Comparison of ENCODE assay signal across 23 mouse cellular contexts in genomic region chr11:31355737-31356136, GRCm38 (mm10). TPM values are rescaled to one million over a fixed set of nuclear protein-coding genes. Genes with fewer than 3 reads are reported as not detected.
A peak's percentile ranks its signal among the peaks of the same experiment; 100 is the strongest.
DNase-seq lines count a peak whose midpoint lies in the region; ATAC-seq lines count a peak whose summit lies in the region.
"Had no signal": no experiment of that assay in that cellular context is flagged by ENCODE, and none has a peak within 500 bp of the region (broad histone marks: within the 10 kb centered on the region; RNA-seq: fewer than 3 reads in every experiment).

No protein-coding gene starts in this region.

- no peaks in the 10 kb centered on the region for H3K36me3 ChIP-seq in liver, embryonic 11.5 days (ENCODE audit: control insufficient read depth, insufficient read depth, low read length)
- no peaks in the 10 kb centered on the region for H3K36me3 ChIP-seq in liver, embryonic 13.5 days
- H3K36me3 ChIP-seq: embryonic facial prominence, embryonic 15.5 days; hindbrain, embryonic 10.5 days had no signal

- H3K27me3 ChIP-seq in liver, embryonic 11.5 days (replicated peaks; ENCODE audit: control insufficient read depth, insufficient read depth, low read length): no peaks in the 10 kb centered on the region
- H3K27me3 ChIP-seq in liver, embryonic 13.5 days: no peaks in the 10 kb centered on the region
- H3K27me3 ChIP-seq: embryonic facial prominence, embryonic 15.5 days had no signal

- 0 out of 2 replicates have a peak, but pooled peaks cover 5% of the 10 kb centered on the region for H3K4me1 ChIP-seq in liver, embryonic 11.5 days (replicated peaks; ENCODE audit: control insufficient read depth, insufficient read depth, low read length)
- H3K4me1 ChIP-seq in liver, embryonic 13.5 days (replicated peaks): 0 out of 2 replicates have a peak, but pooled peaks cover 6% of the 10 kb centered on the region
- H3K4me1 ChIP-seq: embryonic facial prominence, embryonic 15.5 days; forebrain, embryonic 10.5 days; hindbrain, embryonic 10.5 days had no signal

- 44% methylated on average over 1 of the region's 1 CpGs for WGBS in liver, embryonic 11.5 days
- 19% methylated on average over 1 of the region's 1 CpGs for WGBS in liver, embryonic 13.5 days (ENCODE audit: insufficient replicate concordance)

- no peak for DNase-seq in liver, embryonic 11.5 days (ENCODE audit: low spot score)
- no peak for DNase-seq in liver
- peak; percentile 94 for DNase-seq in MEL-GATA-1-ER (ENCODE audit: extremely low read depth, low read depth)
- DNase-seq in liver, embryonic 13.5 days: no peak
- no peak for DNase-seq in kidney, adult 8-10 months
- DNase-seq in ovary, postnatal 36 days (ENCODE audit: low spot score): no peak
- DNase-seq: adrenal gland, adult 8-10 months; adrenal gland, postnatal 36 days; B cell, adult 2 months; cerebellum, adult 2 months; cerebellum, postnatal 10 days; embryo, embryonic 11 days; gastrocnemius, adult 2 months; gastrocnemius, postnatal 25 days; heart, postnatal 14 days had no signal

- no peaks in the 10 kb centered on the region for H3K9me3 ChIP-seq in liver, embryonic 11.5 days (ENCODE audit: control insufficient read depth, low read length)
- no peaks in the 10 kb centered on the region for H3K9me3 ChIP-seq in liver, embryonic 13.5 days (replicated peaks)
- H3K9me3 ChIP-seq: embryonic facial prominence, embryonic 15.5 days; forebrain, embryonic 10.5 days; hindbrain, embryonic 10.5 days had no signal

- H3K9ac ChIP-seq in liver, embryonic 11.5 days (ENCODE audit: low read depth, low read length): no peak overlapping the region
- H3K9ac ChIP-seq in liver, embryonic 13.5 days: no peak overlapping the region
- H3K9ac ChIP-seq: embryonic facial prominence, embryonic 15.5 days; hindbrain, embryonic 14.5 days had no signal

- no peak overlapping the region for H3K4me3 ChIP-seq in liver, embryonic 11.5 days (ENCODE audit: low read depth, low read length)
- H3K4me3 ChIP-seq in liver, embryonic 13.5 days (replicated peaks): no peak overlapping the region
- H3K4me3 ChIP-seq: embryonic facial prominence, embryonic 15.5 days; erythroblast, embryonic 14.5 days; forebrain, embryonic 10.5 days; gastrocnemius, adult 2 months; hindbrain, embryonic 10.5 days had no signal

- no peak overlapping the region for H3K4me2 ChIP-seq in liver, embryonic 11.5 days
- no peak overlapping the region for H3K4me2 ChIP-seq in liver, embryonic 13.5 days
- H3K4me2 ChIP-seq: embryonic facial prominence, embryonic 15.5 days; hindbrain, embryonic 14.5 days had no signal

- peak; percentile 70 for ATAC-seq in liver, embryonic 11.5 days (replicated peaks; ENCODE audit: low FRiP score)
- ATAC-seq in liver, embryonic 13.5 days (ENCODE audit: low read depth): peak; percentile 70
- ATAC-seq in megakaryocyte progenitor cell, adult 5-6 weeks (replicated peaks; ENCODE audit: poor library complexity): peak; percentile 63
- no peak for ATAC-seq in CD4-positive, CD25-positive, alpha-beta regulatory T cell, adult 4 months
- ATAC-seq: forebrain, embryonic 14.5 days had no signal

- H3K27ac ChIP-seq in liver, embryonic 11.5 days (ENCODE audit: low read depth, low read length): no peak overlapping the region
- no peak overlapping the region for H3K27ac ChIP-seq in liver, embryonic 13.5 days
- H3K27ac ChIP-seq: embryonic facial prominence, embryonic 15.5 days; forebrain, embryonic 10.5 days; gastrocnemius, adult 2 months; hindbrain, embryonic 10.5 days; hindbrain, embryonic 14.5 days had no signal

RNA-seq across cellular contexts. Expression of gene Stc2, which starts 14.1 kb away (rescaled TPM):
- polyA plus RNA-seq in liver, embryonic 11.5 days (2014; fragmentation: Nextera tagmentation; extraction: Ambion mirVana): 1.6 and 2.3 TPM in 2 replicates
- 0.54 and 0.69 TPM in 2 replicates for polyA plus RNA-seq in liver, embryonic 13.5 days (2015; fragmentation: Nextera tagmentation; extraction: Ambion mirVana)
- 0.17 and 0.22 TPM in 2 replicates for total RNA-seq in megakaryocyte progenitor cell, adult 5-6 weeks (2015)
- 0.37 and 1.3 TPM in 2 replicates for total RNA-seq in megakaryocyte progenitor cell, adult 5-6 weeks (2017)
- polyA plus RNA-seq in CD4-positive, CD25-positive, alpha-beta regulatory T cell, adult 4 months (2017; shearing (Covaris generic)): 1 to 10 TPM in 1 of 2 experiments, under 1 TPM in 1; 0.16 to 1.7 TPM
- polyA plus RNA-seq: erythroblast, embryonic 14.5 days had no signal
